In the genomic region with DNA sequence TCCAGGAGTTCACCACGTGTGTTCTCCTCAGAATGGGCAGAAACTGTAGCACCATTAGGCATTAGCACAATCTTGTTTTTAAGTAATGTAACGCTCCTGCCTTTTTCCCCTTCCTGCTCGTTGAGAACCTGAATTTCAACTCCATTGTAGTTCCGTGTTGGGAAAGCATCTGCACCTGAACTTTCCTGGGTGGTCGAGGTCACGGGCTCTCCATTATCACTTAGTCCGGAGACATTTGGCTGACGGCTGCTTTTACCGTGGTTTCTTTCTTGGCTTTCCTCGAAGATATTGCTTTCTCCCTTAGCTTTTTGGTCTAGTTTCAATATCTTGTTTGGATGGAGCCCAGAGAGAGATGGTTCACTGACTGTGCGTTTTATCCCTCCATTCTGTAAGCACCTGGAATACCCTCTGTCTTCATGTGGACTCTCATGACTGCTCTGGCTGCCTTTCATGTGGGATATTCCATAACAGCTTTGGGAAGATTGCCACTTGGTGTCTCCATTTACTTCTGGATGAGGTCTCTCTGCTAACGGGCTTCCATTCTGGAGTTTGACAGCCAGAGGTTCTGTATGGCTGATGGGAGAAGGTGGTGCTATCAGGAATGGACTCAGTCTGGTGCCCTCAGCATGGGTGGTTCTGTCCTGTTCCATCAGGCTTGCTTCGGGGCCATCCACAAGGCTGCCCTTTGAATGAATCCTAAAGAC, we compare ENCODE assay signal across 16 mouse cellular contexts.
"Had no signal": no experiment of that assay in that cellular context is flagged by ENCODE, and none has a peak within 500 bp of the region (broad histone marks: within the 10 kb centered on the region; RNA-seq: fewer than 3 reads in every experiment).

No protein-coding gene starts in this region.

- H3K27ac ChIP-seq: kidney, postnatal 0 days; left cerebral cortex, adult 2 months; liver, embryonic 13.5 days; midbrain, embryonic 13.5 days; neural tube, embryonic 13.5 days had no signal

- DNase-seq: kidney, postnatal 25 days; layer of hippocampus, postnatal 36 days; liver, embryonic 13.5 days; lung, adult 2 months; lung, postnatal 14 days; lung, postnatal 4 days; retina, postnatal 1 day; right cerebral cortex, postnatal 25 days; thymus, adult 18-20 months; thymus, postnatal 36 days had no signal

- ATAC-seq: midbrain, embryonic 13.5 days; midbrain, embryonic 16.5 days had no signal

- H3K4me3 ChIP-seq: left cerebral cortex, adult 2 months; liver, embryonic 13.5 days; midbrain, embryonic 13.5 days; myocyte; neural tube, embryonic 13.5 days had no signal

- H3K4me1 ChIP-seq: liver, embryonic 13.5 days; midbrain, embryonic 13.5 days; neural tube, embryonic 13.5 days had no signal

- H3K27me3 ChIP-seq: liver, embryonic 13.5 days; midbrain, embryonic 13.5 days; neural tube, embryonic 13.5 days had no signal

- H3K9me3 ChIP-seq: liver, embryonic 13.5 days; midbrain, embryonic 13.5 days; neural tube, embryonic 13.5 days had no signal

- H3K4me2 ChIP-seq: liver, embryonic 13.5 days; midbrain, embryonic 13.5 days; neural tube, embryonic 13.5 days had no signal

- H3K9ac ChIP-seq: liver, embryonic 13.5 days; midbrain, embryonic 13.5 days; neural tube, embryonic 13.5 days had no signal
